Mouse (Mus musculus) cerebellum, adult (tissue): Measurements from ENCODE around the gene Adcy4.

Experiments
- ATAC-seq: cut with Nextera tagmentation; 2 replicates; pipeline ENCODE4 v1.9.2; 2017; ENCODE audit warnings: mild to moderate bottlenecking, moderate library complexity, mixed read lengths; ENCODE audit not compliant: insufficient number of reproducible peaks, low FRiP score, low TSS enrichment

Adcy4 gene

DNA sequence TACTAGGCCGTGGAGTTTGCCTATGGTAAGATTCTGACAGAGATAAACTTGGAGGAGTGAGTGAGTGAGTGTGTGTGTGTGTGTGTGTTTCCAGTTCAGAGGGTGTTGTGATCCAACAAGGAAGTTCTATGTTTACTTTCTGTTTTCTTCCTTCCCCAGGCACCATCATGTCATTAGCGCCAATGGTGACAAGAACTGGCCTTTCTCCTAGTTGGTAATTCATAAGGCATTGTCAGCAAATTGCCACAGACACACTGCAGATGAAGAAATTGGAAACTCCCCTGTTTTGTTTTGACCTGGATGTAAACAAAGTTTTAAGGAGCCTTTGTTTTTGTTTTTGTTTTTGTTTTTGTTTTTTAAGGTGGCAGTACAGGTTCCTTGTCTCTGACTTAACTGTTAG is 9.6 kb upstream of the Adcy4 start:
- no peak for ATAC-seq

GRCm38 (mm10) chr14:55788256-55789050 is 4.6 kb upstream of the Adcy4 start, which contains the start of gene Ripk3:
Gene Ripk3, minus strand, starts transcription at chr14:55788865.
- no peak for ATAC-seq

DNA sequence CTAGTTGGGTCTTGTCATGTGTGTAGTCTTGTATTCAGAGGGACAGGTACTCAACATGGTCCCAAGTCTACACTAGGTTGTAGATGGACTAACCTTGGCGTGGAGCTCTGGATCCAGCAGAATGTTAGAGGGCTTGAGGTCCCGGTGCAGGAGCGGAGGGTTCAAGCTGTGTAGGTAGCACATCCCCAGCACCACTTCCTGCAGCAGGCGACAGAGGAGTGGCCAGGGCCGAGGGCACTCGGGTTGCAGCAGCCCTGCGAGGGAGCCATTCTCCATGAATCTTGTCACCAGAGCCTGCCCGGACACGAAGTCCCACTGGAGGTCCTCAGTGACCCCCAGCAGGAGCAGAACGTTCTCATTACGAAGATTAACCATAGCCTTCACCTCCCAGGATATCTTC is 3.8 kb upstream of the Adcy4 start:
- ATAC-seq = no peak

DNA sequence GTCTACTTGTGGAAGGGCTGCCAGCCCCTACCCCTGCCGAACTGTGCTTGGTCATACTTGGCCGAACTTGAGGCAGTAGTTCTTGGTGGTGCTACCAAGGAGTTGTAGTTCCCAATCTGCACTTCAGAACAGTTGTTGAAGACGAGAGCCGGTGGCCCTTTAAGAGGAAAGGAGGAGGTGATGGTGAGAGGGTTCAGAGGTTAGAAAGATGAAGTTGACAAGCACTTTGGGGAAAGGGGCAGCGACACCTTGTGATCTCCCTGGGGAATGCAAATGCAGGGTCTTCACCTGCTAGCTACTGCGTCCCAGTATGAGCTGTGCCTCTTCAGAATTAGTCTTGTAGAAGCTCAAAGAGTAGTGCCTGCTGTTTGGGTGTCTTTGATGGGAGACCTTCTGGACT is 1.3 kb upstream of the Adcy4 start:
- ATAC-seq = no peak

DNA sequence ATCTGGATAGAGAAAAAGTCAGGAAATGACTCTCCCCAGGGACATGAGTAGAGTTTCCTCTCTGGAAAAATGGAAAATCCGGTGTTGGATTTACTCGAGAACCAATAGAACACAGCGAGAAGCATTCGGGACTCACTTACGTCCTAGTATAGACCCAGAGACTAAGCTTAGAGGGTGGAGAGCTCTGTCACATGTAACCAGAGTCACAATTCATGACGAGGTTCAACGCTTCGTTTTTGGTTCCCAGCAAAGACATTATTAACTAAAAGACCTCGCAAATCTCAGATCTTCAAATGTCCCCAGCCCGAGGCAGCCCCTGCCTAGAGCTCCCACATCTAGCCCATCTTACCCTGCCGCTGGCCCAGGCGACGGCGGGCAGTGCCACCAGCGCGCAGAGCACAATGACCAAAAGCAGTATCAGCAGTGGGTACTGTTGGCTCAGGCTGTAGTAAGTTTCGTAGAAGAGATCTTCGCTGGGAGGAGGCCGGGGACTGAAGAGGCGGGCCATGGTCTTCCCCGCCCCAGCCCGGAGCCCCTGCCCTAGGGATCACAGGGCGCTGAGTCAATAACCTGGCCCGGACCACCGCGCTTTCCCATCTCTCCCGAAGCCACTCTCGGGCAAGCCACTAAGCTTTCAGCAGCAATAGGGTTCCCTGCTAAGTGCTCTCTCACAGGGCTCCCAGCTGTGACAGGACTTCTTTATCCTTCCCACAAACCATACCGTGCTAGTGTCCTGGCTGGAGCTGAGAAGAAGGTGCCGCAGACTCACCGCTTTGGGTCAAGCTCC is 531 bp downstream of the Adcy4 start:
- ATAC-seq = no peak

DNA sequence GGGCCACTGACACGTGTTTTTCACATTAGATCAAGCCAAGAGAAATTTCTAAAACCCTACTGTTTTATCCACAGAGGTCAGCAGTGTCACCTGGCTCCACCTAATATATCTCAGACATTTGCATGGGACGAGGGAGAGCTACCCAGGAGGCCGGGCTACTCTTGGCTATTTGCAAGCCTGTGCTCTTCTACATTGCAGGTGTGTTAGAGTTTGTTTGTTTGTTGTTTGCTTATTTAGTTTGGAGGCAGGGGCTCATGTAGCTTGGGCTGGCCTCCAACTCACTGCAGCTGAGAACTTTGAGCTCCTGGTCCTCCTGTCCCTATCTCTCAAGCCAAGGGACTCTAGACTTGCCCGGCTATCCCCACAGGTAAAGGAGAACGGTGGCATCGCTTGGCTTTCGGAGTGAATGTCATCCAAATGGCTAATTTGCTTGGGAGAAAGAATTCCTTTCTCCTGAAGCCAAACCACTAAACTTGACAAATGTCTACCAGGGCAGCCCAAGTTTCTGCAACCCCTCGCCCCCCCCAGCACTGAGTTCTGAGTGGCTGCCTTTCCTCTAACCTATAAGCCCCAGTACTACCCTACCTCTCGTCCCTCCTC is 1.4 kb downstream of the Adcy4 start:
- ATAC-seq = no peak

DNA sequence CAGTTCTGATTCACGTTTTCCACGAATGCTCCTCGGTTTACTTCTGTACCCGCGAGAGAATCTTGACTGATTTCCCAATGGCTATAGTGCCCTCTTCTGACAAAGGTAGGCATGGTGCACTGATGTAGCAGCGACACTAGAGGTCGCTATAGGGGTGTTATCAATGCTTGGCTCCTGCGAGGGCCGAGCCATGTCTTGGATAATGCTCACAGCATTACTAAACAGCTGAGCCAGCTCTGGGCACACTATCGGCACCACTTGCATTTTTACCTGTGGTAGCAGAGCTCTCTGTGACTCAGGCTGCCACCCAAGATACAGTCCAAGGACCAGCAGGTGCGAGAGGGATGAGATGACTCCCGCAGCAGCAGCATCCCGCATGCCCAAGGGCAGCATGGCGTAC is 2.6 kb downstream of the Adcy4 start:
- peak; percentile 76 for ATAC-seq

DNA sequence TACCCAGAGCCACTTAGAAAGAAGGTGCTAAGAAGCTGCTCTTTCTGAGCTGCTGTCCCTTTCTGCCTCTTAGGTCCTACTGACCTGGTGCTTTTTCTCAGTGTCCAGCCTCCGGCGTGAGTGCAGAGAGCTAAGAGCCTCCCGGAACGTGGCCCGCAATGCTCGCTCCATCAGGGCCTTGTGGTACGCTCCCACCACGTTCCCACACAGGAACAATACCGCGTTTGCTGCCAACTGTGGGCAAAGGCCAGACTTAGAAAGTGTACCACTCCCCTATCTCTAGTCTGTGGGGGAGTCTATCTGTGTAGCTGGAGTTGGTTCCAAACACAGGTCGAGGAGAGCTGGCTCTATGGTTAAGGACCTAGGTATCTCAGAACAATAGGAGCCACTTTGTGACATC is 3.2 kb downstream of the Adcy4 start:
- ATAC-seq = no peak

- ATAC-seq = no peak
Observed at GRCm38 (mm10) chr14:55779656-55780055, 4.2 kb downstream of the Adcy4 start.

DNA sequence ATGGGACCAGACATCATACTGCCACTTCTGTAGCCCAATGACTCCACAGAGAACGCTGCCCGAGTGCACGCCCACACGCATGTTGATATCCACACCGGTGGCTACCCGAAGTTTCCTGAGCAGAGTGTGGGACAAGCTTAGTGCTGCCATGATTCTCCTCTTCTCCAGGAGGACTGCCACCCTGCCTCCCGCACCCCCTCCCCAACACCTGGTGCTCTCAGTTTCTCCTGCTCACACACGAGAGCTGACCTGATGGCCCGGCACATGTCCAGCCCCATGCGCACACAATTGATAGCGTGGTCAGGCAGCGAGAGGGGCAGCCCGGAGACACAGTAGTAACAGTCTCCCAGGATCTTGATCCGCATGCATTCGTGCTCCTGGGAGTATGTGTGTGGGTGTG is 5.2 kb downstream of the Adcy4 start:
- no peak for ATAC-seq

GRCm38 (mm10) chr14:55777806-55778205 is 6.1 kb downstream of the Adcy4 start:
- no peak for ATAC-seq

GRCm38 (mm10) chr14:55777176-55777575 is 6.7 kb downstream of the Adcy4 start:
- ATAC-seq = no peak

DNA sequence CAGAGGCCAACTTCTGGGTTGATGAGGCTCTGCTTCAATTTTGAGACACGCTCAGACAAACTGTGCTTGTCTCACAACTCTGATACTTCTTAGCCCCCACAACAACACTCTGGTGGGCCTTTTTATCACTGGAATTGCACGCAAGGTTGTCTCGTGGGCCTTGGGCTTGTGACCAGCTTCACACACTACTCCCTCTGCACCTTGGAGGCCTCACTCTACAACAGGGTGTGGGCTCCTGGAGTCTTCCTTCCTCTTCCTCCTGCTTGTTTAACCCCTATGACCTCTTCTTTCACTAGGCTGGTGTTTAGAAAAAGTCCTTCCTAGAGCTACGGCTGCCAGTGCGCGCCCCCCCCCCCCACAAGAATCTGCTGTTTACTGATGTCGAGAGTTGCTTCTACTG is 7.2 kb downstream of the Adcy4 start:
- no peak for ATAC-seq

- no peak for ATAC-seq
Observed at GRCm38 (mm10) chr14:55769087-55769703, 14.7 kb downstream of the Adcy4 start.

DNA sequence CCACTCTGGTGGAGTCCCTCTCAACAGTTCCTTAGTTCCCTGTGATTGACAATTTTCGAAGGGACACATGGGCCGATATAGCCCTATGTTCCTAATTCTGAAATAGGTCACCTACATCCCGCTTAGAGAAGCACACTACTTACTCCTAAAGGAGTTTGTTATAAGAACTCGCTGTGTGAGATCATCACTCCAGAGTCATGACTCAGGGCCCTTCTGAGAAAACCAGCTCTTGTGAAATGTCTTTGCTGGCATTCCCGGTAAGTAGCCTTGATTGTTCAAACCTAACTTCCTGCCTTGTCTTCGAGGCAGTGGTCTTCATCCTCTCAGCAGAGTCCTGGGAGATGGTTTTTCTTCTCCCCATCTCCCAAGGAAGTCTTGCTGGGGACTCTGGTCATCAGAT is 15.3 kb downstream of the Adcy4 start:
- ATAC-seq = no peak

DNA sequence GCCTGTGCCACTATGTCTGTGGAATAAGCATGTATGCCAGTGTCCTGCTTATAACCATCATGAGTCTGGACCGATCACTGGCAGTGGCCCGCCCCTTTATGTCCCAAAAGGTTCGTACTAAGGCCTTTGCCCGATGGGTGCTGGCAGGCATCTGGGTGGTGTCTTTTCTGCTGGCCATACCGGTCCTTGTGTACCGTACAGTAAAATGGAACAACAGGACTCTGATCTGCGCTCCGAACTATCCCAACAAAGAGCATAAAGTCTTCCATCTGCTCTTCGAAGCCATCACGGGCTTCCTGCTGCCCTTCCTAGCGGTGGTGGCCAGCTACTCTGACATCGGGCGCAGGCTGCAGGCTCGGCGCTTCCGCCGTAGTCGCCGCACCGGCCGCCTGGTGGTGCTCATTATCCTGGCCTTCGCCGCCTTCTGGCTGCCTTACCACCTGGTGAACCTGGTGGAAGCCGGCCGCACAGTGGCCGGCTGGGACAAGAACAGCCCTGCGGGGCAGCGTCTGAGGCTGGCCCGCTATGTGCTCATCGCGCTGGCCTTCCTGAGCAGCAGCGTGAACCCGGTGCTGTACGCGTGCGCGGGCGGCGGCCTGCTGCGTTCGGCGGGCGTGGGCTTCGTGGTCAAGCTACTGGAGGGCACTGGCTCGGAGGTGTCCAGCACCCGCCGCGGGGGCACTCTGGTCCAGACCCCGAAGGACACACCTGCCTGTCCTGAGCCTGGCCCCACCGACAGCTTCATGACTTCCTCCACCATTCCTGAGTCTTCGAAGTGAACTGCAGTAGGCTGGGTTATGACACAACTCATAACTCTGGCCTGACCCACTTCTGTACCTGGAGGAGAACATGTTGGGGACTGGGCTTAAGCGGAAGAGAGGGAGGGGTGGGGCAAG is 16.1 kb downstream of the Adcy4 start:
- ATAC-seq = peak; percentile 86

DNA sequence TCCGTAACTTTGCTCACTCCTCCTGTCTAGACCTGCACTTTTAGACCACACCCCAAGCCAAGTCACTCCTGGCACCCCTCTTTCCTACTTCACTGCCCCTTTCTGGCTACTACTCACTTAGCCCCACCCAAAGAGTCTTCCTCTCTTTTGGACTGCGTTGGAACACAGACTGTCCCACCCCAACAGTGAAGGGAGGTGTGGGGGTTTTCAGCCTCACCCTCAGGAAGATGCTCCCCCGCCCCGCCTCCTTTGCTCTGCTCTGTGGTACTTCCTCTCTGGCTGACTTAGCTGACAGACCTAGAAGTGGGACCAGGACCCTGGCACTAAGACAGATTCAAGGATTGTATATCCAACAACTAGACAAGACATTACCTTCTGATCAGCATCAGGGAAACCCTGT is 18.2 kb downstream of the Adcy4 start, which contains the start of gene Ltb4r1:
TSS of gene Ltb4r1 (plus strand) at position 267 of the 400 bp plus-strand sequence.
- ATAC-seq = no peak

DNA sequence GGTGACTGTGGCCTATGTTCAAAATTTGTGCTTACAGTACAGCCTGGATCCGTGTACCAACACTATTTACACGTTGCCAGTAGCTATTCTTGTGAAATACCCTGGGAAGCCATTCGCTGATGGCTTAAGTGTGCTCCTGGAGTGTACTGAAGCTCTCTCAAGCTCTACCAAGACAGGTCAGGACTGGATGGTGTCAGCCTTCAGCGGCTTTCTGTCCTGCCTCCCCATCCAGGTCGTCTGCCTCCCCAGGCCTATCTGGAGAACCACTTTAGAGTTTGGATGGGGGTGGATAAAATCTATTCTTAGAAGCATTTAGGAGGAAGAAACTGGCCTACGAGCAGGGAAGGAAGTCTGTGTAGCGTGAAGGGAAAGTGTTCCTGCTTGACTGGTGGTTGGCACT is 20.7 kb downstream of the Adcy4 start:
- ATAC-seq = no peak

- ATAC-seq = 0 out of 2 replicates have a peak, but pooled peaks have one; percentile 37
Observed at GRCm38 (mm10) chr14:55762001-55762821, 21.7 kb downstream of the Adcy4 start.
